Mouse (Mus musculus): ENCODE measurements around the gene Trpc4ap.

The Trpc4ap gene

GRCm38 (mm10) chr2:155693136-155693535, 952 bp upstream of the Trpc4ap start:
- ATAC-seq (ENCODE audit: low TSS enrichment), result no peak

GRCm38 (mm10) chr2:155691336-155691722, 855 bp downstream of the Trpc4ap start:
- no peak for ATAC-seq (ENCODE audit: low TSS enrichment)

- ATAC-seq (ENCODE audit: low TSS enrichment), result no peak
Observed at GRCm38 (mm10) chr2:155689211-155689610, 3.0 kb downstream of the Trpc4ap start.

- ATAC-seq (ENCODE audit: low TSS enrichment), result no peak
Observed at GRCm38 (mm10) chr2:155687746-155688145, 4.4 kb downstream of the Trpc4ap start.

GRCm38 (mm10) chr2:155686572-155686971, 5.6 kb downstream of the Trpc4ap start:
- no peak for ATAC-seq (ENCODE audit: low TSS enrichment)

- no peak for ATAC-seq (ENCODE audit: low TSS enrichment)
Observed at GRCm38 (mm10) chr2:155683821-155684220, 8.4 kb downstream of the Trpc4ap start.

- ATAC-seq (ENCODE audit: low TSS enrichment), result no peak
Observed at GRCm38 (mm10) chr2:155683137-155683536, 9.0 kb downstream of the Trpc4ap start.

DNA sequence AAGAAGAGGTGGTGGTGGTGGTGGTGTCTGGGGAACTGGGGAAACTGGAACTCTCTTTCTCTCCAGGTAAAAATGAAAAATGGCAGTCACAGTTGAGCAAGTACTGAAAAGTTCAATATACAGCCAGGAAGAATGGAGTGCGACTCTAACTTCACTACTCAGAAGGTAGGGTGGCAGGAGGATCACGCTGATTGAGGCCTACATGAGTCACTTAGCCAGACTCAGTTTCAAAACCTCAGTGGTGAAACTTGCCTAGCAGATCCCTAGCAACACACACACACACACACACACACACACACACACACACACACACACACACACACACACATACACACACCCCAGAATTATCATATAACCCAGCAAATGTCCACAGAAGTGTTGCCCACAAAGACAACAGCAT, 10.3 kb downstream of the Trpc4ap start:
- ATAC-seq (ENCODE audit: low TSS enrichment), result no peak

- ATAC-seq (ENCODE audit: low TSS enrichment), result no peak
Observed at GRCm38 (mm10) chr2:155681194-155681593, 11.0 kb downstream of the Trpc4ap start.

DNA sequence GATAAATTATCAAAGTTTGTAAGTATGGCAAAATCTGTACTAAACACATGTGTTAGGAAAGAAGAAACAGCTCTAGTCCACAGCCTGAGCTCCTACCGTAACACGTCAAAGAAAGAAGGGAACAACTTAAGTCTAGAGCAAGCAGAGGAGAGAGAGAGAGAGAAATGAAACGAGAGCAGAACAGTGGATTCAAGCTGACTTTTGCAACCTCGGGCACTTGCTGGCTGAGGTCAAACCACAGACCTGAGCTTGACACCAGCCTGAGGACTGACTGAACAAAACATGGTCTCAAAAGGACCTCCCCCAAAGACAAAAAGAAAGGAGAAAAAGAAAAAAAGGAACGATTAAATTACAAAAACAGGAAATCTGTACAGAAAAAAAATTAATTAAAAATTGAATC, 11.6 kb downstream of the Trpc4ap start:
- no peak for ATAC-seq (ENCODE audit: low TSS enrichment)

GRCm38 (mm10) chr2:155679586-155680110, 12.5 kb downstream of the Trpc4ap start:
- no peak for ATAC-seq (ENCODE audit: low TSS enrichment)

DNA sequence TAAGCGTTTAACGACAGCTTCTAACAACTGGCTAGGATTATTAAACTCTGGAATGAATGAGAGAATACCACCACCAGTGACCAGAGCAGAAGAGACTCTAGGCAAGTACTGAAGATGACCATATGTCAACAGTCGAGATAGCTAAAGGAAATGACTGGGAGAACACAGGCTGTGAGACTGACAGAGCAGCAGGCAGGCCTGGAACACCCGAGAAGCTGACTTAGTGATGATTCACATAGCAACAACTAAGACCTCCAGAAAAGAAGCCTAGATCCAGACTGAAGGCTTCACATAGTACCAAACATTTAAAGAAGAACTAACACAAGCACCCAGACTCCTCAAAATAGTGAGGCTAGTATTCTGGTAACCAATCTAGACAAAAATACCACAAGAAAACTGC, 17.1 kb downstream of the Trpc4ap start:
- ATAC-seq (ENCODE audit: low TSS enrichment), result peak; percentile 57; the same call in 1 of the 2 replicates

DNA sequence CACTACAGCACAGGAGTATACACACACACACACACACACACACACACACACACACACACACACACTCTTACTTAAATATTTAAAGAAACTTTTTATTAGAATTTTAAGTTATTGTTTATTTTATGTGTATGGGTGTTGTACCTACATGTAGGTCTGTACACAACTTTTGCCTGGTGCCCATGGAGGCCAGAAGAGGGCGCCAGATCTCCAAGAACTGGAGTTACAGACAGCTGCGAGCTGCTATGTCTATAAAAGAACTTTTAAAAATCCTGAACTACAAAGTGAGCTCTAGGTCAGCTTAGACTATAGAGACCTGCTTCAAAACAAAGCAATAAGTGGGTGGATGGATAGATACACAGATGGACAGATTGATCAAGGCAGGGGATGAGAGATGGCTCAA, 18.6 kb downstream of the Trpc4ap start:
- 0 out of 2 replicates have a peak, but pooled peaks have one; percentile 41 for ATAC-seq (ENCODE audit: low TSS enrichment)

- ATAC-seq (ENCODE audit: low TSS enrichment), result no peak
Observed at GRCm38 (mm10) chr2:155671236-155671635, 20.9 kb downstream of the Trpc4ap start.

- ATAC-seq (ENCODE audit: low TSS enrichment), result no peak
Observed at GRCm38 (mm10) chr2:155668461-155668860, 23.7 kb downstream of the Trpc4ap start.

GRCm38 (mm10) chr2:155667881-155668280, 24.3 kb downstream of the Trpc4ap start:
- no peak for ATAC-seq (ENCODE audit: low TSS enrichment)

DNA sequence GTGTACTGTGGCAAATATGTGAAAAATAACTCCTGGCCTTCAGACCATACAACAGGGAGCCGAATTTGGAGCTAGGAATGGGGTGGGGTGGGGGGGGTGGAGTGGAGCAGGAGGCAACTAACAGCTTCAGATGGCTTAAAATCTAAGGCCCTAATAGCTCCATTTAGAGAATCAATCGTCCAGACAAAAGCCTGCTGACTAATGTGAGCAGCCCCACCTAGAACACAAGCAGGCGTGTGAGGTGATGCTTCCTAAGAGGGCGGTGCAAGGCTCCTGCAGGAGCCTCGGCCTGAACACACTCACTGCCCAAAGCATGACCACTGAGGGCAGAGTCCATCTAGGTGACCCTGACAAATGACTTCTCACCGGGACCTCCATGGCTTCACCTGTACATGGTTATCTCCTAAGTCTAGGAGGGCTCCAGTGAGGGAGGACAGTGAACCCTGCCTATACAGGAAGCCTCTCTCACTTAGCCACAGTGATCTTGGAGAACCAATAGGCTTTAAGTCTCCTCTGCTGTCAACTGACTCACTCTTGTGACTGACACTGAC, 28.2 kb downstream of the Trpc4ap start:
- no peak for ATAC-seq (ENCODE audit: low TSS enrichment)

- ATAC-seq (ENCODE audit: low TSS enrichment), result peak; percentile 86
Observed at GRCm38 (mm10) chr2:155663097-155663496, 29.1 kb downstream of the Trpc4ap start.

DNA sequence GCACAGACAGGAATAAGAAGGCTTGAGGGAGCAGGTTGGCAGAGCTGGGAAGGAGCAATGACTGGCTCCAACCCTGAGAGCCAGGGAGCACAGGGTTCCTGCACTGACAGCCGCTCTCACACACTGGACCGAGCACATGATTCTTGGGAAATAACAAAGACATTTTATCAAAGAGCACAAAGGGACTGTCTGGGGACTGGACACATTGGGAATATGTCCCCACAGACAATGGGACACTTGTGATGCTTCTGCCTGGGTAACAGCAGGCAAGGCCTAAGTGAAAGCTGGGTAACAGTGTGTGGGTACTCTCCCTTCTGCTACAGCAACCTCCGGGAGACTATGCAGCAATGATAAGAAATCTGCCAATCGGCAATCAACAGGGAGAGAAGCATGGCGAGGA, 29.8 kb downstream of the Trpc4ap start:
- ATAC-seq (ENCODE audit: low TSS enrichment), result peak; percentile 64

GRCm38 (mm10) chr2:155655759-155656372, 36.3 kb downstream of the Trpc4ap start:
- no peak for ATAC-seq (ENCODE audit: low TSS enrichment)

DNA sequence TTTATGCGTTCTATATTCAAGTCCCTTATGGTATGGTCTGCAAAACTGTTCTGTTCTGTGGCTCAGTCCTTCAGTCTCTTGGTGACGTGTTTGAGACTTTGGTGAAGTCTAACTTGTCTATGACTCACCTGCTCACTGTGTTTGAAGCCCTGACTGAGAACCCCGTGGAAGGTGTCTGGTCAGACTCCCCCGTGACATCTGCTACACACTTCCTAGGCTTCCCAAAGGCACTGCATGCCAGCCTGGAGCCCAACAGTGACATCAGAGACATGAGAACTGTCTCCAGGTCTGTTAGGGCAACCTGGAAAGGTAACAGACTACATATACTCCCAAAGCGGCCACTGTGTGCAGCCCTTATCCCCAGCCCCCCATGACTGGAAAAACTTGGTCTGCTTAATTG, 39.6 kb downstream of the Trpc4ap start:
- ATAC-seq (ENCODE audit: low TSS enrichment), result peak; percentile 76; the same call in 1 of the 2 replicates

GRCm38 (mm10) chr2:155645746-155646145, 46.4 kb downstream of the Trpc4ap start:
- peak; percentile 56; the same call in 1 of the 2 replicates for ATAC-seq (ENCODE audit: low TSS enrichment)
